Mouse (Mus musculus) adrenal gland, postnatal 0 days (tissue): ENCODE measurements around the gene Csrnp3. TPM values are rescaled to one million over a fixed set of nuclear protein-coding genes. Genes with fewer than 3 reads are reported as not detected.

Source experiments
- polyA plus RNA-seq: library from polyadenylated mRNA; unstranded; fragments of >200 nt; fragmentation: Nextera tagmentation; extraction: Ambion mirVana; gene quantifications from 2 replicates; pipeline ENCODE4 v1.2.1, GENCODE M21; 2015

Csrnp3 gene
- polyA plus RNA-seq = 2.6 and 4.3 TPM in 2 replicates

DNA sequence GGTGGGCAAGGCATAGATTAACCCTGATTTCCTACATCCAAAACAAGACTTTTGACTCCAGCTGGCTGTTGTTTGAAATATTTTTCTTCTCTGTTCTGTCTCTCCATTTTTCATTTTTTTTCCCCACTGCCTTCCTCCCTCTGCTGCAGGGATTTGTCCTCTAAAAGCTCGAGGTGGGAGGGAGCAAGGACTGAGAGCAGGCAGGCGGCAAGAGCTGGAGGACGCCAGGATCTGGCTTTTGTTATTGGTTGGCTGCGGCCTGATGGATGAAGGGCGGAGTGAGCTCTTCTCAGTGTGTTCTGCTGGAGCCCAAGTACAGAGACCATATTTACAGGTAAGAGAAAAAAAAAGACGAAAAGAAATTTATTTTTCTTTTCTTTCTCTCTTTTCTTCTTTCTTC is at the start of gene Csrnp3:
TSS of gene Csrnp3 (plus strand) at position 217 of the 400 bp plus-strand sequence.

Other genes starting within 250 kb of the Csrnp3 start
- 3.0 and 6.9 TPM in 2 replicates for gene Scn2a, start 225.0 kb upstream of the Csrnp3 start, polyA plus RNA-seq